Mouse (Mus musculus): ENCODE results near the gene Sypl2. TPM values are rescaled to one million over a fixed set of nuclear protein-coding genes. Genes with fewer than 3 reads are reported as not detected.

Sypl2 gene
- polyA plus RNA-seq, 1 experiment from 2014 or later, result 2.3 TPM

DNA sequence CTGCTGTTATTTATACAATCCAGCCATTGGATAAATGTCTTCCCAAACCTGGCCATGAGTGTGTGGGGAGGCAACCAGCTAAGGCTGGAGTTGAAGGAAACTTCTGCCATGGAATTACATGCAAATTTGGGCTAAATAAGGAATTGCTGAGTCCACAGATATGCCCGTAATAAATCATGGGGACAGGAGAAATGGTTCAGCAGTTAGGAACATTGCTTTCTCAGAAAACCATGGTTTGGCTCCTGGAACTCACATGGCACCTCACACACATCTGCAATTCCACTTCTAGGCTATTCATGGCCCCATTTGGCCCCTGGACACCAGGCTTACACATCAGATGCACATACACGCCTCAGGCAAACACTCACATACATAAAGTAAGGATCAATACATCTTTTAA, 1.1 kb upstream of the Sypl2 start:
- H3K4me3 ChIP-seq (replicated peaks; ENCODE audit: low read length), result no peak overlapping the region

GRCm38 (mm10) chr3:108225711-108226557, 514 bp downstream of the Sypl2 start:
- Histone ChIP-seq H3K27me3 (replicated peaks; ENCODE audit: control insufficient read depth, insufficient read depth, low read length) (peaks cover 16% of the 10 kb centered on the region), H3K4me3 (replicated peaks; ENCODE audit: low read length) (peak overlapping the region; percentile 48), H3K36me3 (ENCODE audit: control insufficient read depth, insufficient read depth) (no peaks in the 10 kb centered on the region), H3K27ac (ENCODE audit: low read length) (no peak overlapping the region), H3K4me1 (replicated peaks; ENCODE audit: control insufficient read depth, insufficient read depth, low read length) (peaks cover 16% of the 10 kb centered on the region), H3K9ac (replicated peaks; ENCODE audit: low read depth, low read length) (peak overlapping the region; percentile 47), H3K9me3 (ENCODE audit: control insufficient read depth, low read length) (no peaks in the 10 kb centered on the region), H3K4me2 (ENCODE audit: low read length) (peak overlapping the region; percentile 82)
- ATAC-seq, result peak; percentile 61; the same call in 1 of the 2 replicates
- WGBS, result 2% methylated on average over 54 of the region's 67 CpGs

More for the DNA sequence above, 1.1 kb upstream of the Sypl2 start:
- Histone ChIP-seq H3K9ac (replicated peaks; ENCODE audit: low read depth, low read length) (no peak overlapping the region), H3K27me3 (replicated peaks; ENCODE audit: control insufficient read depth, insufficient read depth, low read length) (peaks cover 16% of the 10 kb centered on the region), H3K36me3 (ENCODE audit: control insufficient read depth, insufficient read depth) (no peaks in the 10 kb centered on the region), H3K9me3 (ENCODE audit: control insufficient read depth, low read length) (no peaks in the 10 kb centered on the region), H3K4me2 (ENCODE audit: low read length) (peak overlapping the region; percentile 82), H3K27ac (ENCODE audit: low read length) (no peak overlapping the region), H3K4me1 (replicated peaks; ENCODE audit: control insufficient read depth, insufficient read depth, low read length) (peaks cover 16% of the 10 kb centered on the region)
- 80% methylated on average over 2 of the region's 2 CpGs for whole genome bisulfite sequencing
- ATAC-seq, result no peak

GRCm38 (mm10) chr3:108220661-108221060, 5.8 kb downstream of the Sypl2 start:
- WGBS, result 70% methylated on average over 3 of the region's 3 CpGs
- ATAC-seq, result no peak

GRCm38 (mm10) chr3:108214734-108215133, 11.7 kb downstream of the Sypl2 start:
- Histone ChIP-seq H3K4me3 (replicated peaks; ENCODE audit: low read length) (no peak overlapping the region), H3K4me2 (ENCODE audit: low read length) (no peak overlapping the region), H3K9ac (replicated peaks; ENCODE audit: low read depth, low read length) (no peak overlapping the region), H3K36me3 (ENCODE audit: control insufficient read depth, insufficient read depth) (no peaks in the 10 kb centered on the region), H3K9me3 (ENCODE audit: control insufficient read depth, low read length) (no peaks in the 10 kb centered on the region), H3K4me1 (replicated peaks; ENCODE audit: control insufficient read depth, insufficient read depth, low read length) (peaks cover 12% of the 10 kb centered on the region), H3K27ac (ENCODE audit: low read length) (no peak overlapping the region), H3K27me3 (replicated peaks; ENCODE audit: control insufficient read depth, insufficient read depth, low read length) (no peaks in the 10 kb centered on the region)
- 18% methylated on average over 5 of the region's 5 CpGs for WGBS
- ATAC-seq, result no peak

More at GRCm38 (mm10) chr3:108220661-108221060, 5.8 kb downstream of the Sypl2 start:
- Histone ChIP-seq H3K36me3 (ENCODE audit: control insufficient read depth, insufficient read depth) (no peaks in the 10 kb centered on the region), H3K9ac (replicated peaks; ENCODE audit: low read depth, low read length) (no peak overlapping the region), H3K4me2 (ENCODE audit: low read length) (no peak overlapping the region), H3K27me3 (replicated peaks; ENCODE audit: control insufficient read depth, insufficient read depth, low read length) (peaks cover 6% of the 10 kb centered on the region; the same call in 1 of the 2 replicates), H3K4me3 (replicated peaks; ENCODE audit: low read length) (no peak overlapping the region), H3K4me1 (replicated peaks; ENCODE audit: control insufficient read depth, insufficient read depth, low read length) (no peaks in the 10 kb centered on the region), H3K9me3 (ENCODE audit: control insufficient read depth, low read length) (no peaks in the 10 kb centered on the region), H3K27ac (ENCODE audit: low read length) (no peak overlapping the region)

DNA sequence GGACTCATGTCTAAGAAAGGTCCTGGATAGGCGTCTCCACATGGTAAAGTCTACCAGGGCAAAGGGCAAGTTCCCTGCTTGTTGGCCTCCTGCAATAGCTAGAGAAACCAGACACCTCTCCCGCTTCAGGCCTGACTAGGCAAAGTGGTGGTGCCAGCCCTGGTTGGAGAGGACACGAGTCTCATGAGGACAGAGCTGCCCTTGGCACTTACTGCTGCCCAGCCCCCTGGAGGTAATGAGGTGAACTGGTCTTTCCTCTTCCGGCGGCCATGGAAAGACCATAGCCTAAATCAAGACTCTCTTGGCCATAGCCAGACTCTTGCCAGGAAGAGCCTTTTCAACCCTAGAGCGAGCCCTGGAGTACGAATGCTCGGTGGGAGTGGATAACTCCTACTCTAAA, 14.0 kb downstream of the Sypl2 start:
- H3K27ac ChIP-seq (ENCODE audit: low read length), result peak overlapping the region; percentile 93

GRCm38 (mm10) chr3:108211845-108212244, 14.6 kb downstream of the Sypl2 start:
- peaks cover 37% of the 10 kb centered on the region for H3K4me1 ChIP-seq (replicated peaks; ENCODE audit: control insufficient read depth, insufficient read depth, low read length)
- H3K27me3 ChIP-seq (replicated peaks; ENCODE audit: control insufficient read depth, insufficient read depth, low read length), result no peaks in the 10 kb centered on the region
- H3K9ac ChIP-seq (replicated peaks; ENCODE audit: low read depth, low read length), result no peak overlapping the region
- H3K4me3 ChIP-seq (replicated peaks; ENCODE audit: low read length), result peak overlapping the region; percentile 7; the same call in 1 of the 2 replicates
- H3K27ac ChIP-seq (ENCODE audit: low read length), result peak overlapping the region; percentile 93
- H3K4me2 ChIP-seq (ENCODE audit: low read length), result peak overlapping the region; percentile 69
- peak; percentile 2; the same call in 1 of the 2 replicates for ATAC-seq
- WGBS, result 34% methylated on average over 6 of the region's 6 CpGs
- no peaks in the 10 kb centered on the region for H3K36me3 ChIP-seq (ENCODE audit: control insufficient read depth, insufficient read depth)
- no peaks in the 10 kb centered on the region for H3K9me3 ChIP-seq (ENCODE audit: control insufficient read depth, low read length)

More for the DNA sequence above, 14.0 kb downstream of the Sypl2 start:
- Histone ChIP-seq H3K9ac (replicated peaks; ENCODE audit: low read depth, low read length) (no peak overlapping the region), H3K27me3 (replicated peaks; ENCODE audit: control insufficient read depth, insufficient read depth, low read length) (no peaks in the 10 kb centered on the region), H3K36me3 (ENCODE audit: control insufficient read depth, insufficient read depth) (no peaks in the 10 kb centered on the region), H3K9me3 (ENCODE audit: control insufficient read depth, low read length) (no peaks in the 10 kb centered on the region), H3K4me2 (ENCODE audit: low read length) (no peak overlapping the region), H3K4me1 (replicated peaks; ENCODE audit: control insufficient read depth, insufficient read depth, low read length) (peaks cover 32% of the 10 kb centered on the region), H3K4me3 (replicated peaks; ENCODE audit: low read length) (no peak overlapping the region)
- no peak for ATAC-seq
- 87% methylated on average over 8 of the region's 8 CpGs for WGBS

GRCm38 (mm10) chr3:108210771-108211139, 15.7 kb downstream of the Sypl2 start, which contains the start of gene Atxn7l2:
TSS of gene Atxn7l2 (minus strand) at chr3:108210934.
- Histone ChIP-seq H3K9me3 (ENCODE audit: control insufficient read depth, low read length) (no peaks in the 10 kb centered on the region), H3K4me3 (replicated peaks; ENCODE audit: low read length) (peak within 1 kb of the TSS; percentile 66), H3K27me3 (replicated peaks; ENCODE audit: control insufficient read depth, insufficient read depth, low read length) (no peaks in the 10 kb centered on the region), H3K4me1 (replicated peaks; ENCODE audit: control insufficient read depth, insufficient read depth, low read length) (peaks cover 37% of the 10 kb centered on the region), H3K27ac (ENCODE audit: low read length) (peak within 1 kb of the TSS; percentile 93), H3K9ac (replicated peaks; ENCODE audit: low read depth, low read length) (peak within 1 kb of the TSS; percentile 88), H3K36me3 (ENCODE audit: control insufficient read depth, insufficient read depth) (peaks cover 3% of the 10 kb centered on the region; the same call in 1 of the 2 replicates), H3K4me2 (ENCODE audit: low read length) (peak within 1 kb of the TSS; percentile 94)
- peak; percentile 79 for ATAC-seq
- under 1% methylated on average over 14 of the region's 14 CpGs for WGBS

- peak overlapping the region; percentile 94 for H3K4me2 ChIP-seq (ENCODE audit: low read length)
- H3K9me3 ChIP-seq (ENCODE audit: control insufficient read depth, low read length), result no peaks in the 10 kb centered on the region
- H3K27ac ChIP-seq (ENCODE audit: low read length), result peak overlapping the region; percentile 93
- no peaks in the 10 kb centered on the region for H3K27me3 ChIP-seq (replicated peaks; ENCODE audit: control insufficient read depth, insufficient read depth, low read length)
- H3K4me1 ChIP-seq (replicated peaks; ENCODE audit: control insufficient read depth, insufficient read depth, low read length), result peaks cover 37% of the 10 kb centered on the region
- H3K4me3 ChIP-seq (replicated peaks; ENCODE audit: low read length), result peak overlapping the region; percentile 66
- H3K9ac ChIP-seq (replicated peaks; ENCODE audit: low read depth, low read length), result peak overlapping the region; percentile 88
- WGBS, result 1% methylated on average over 55 of the region's 72 CpGs
- ATAC-seq, result peak; percentile 93
- peaks cover 8% of the 10 kb centered on the region; the same call in 1 of the 2 replicates for H3K36me3 ChIP-seq (ENCODE audit: control insufficient read depth, insufficient read depth)
These were observed 16.3 kb downstream of the Sypl2 start for GRCm38 (mm10) chr3:108209946-108210770.

DNA sequence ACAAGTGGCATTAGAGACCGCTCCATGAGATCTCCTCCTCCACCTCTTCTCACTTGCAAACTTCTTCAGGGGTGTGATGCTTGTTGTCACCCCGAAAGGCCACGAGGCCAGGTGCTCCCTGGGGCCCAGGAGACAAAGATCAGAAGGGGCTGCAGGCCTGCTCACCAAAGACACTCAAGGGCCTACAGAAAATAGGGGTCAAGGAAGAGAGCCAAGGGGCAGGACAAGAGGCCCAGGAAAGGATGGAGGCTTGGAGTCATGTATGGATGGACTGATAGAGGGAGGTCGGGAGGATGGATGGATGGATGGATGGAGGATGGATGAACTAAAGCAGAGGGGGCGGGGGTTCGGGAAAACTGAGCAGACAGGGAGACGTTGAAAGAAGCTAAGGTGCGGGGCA, 16.9 kb downstream of the Sypl2 start:
- Histone ChIP-seq H3K9me3 (ENCODE audit: control insufficient read depth, low read length) (no peaks in the 10 kb centered on the region), H3K9ac (replicated peaks; ENCODE audit: low read depth, low read length) (peak overlapping the region; percentile 88), H3K27ac (ENCODE audit: low read length) (peak overlapping the region; percentile 93), H3K27me3 (replicated peaks; ENCODE audit: control insufficient read depth, insufficient read depth, low read length) (no peaks in the 10 kb centered on the region), H3K4me1 (replicated peaks; ENCODE audit: control insufficient read depth, insufficient read depth, low read length) (peaks cover 37% of the 10 kb centered on the region), H3K4me2 (ENCODE audit: low read length) (peak overlapping the region; percentile 94), H3K36me3 (ENCODE audit: control insufficient read depth, insufficient read depth) (peaks cover 14% of the 10 kb centered on the region; the same call in 1 of the 2 replicates), H3K4me3 (replicated peaks; ENCODE audit: low read length) (peak overlapping the region; percentile 66)
- no peak for ATAC-seq
- 4% methylated on average over 8 of the region's 8 CpGs for WGBS
